Mouse (Mus musculus) ES-Bruce4 (cell line): Measurements from ENCODE around the gene 5330417H12Rik. TPM values are rescaled to one million over a fixed set of nuclear protein-coding genes. Genes with fewer than 3 reads are reported as not detected.

Experiments used
- H3K27ac ChIP-seq: 2 replicates; pipeline ENCODE4 v1.5.1; 2012; ENCODE audit warnings: low read length, inconsistent platforms; ENCODE audit not compliant: insufficient read depth
- H3K27me3 ChIP-seq: 2 replicates; pipeline ENCODE4 v1.6.1; 2012; ENCODE audit warnings: mild to moderate bottlenecking, low read length, inconsistent platforms; ENCODE audit not compliant: control insufficient read depth, poor library complexity, insufficient read depth, severe bottlenecking
- H3K36me3 ChIP-seq: 2 replicates; pipeline ENCODE4 v1.6.1; 2012; ENCODE audit warnings: inconsistent platforms, mild to moderate bottlenecking, low read length, moderate library complexity; ENCODE audit not compliant: control insufficient read depth, poor library complexity, insufficient read depth, severe bottlenecking
- H3K4me1 ChIP-seq: one replicate; pipeline ENCODE4 v1.8.1; 2011; ENCODE audit warnings: low read length; ENCODE audit not compliant: control insufficient read depth, insufficient read depth
- H3K4me3 ChIP-seq: 2 replicates; pipeline ENCODE4 v1.5.1; 2011; ENCODE audit warnings: low read depth, mild to moderate bottlenecking, low read length
- H3K9ac ChIP-seq: 2 replicates; pipeline ENCODE4 v1.6.1; 2012; ENCODE audit warnings: low read depth, mild to moderate bottlenecking, inconsistent platforms; ENCODE audit not compliant: poor library complexity, severe bottlenecking
- H3K9me3 ChIP-seq: replicated peaks from 2 replicates; pipeline ENCODE4 v1.6.1; 2012; ENCODE audit warnings: mild to moderate bottlenecking, low read length, inconsistent platforms; ENCODE audit not compliant: control insufficient read depth, poor library complexity, insufficient read depth, severe bottlenecking
- CTCF ChIP-seq: IDR thresholded peaks from one replicate; pipeline ENCODE4 v1.8.1; 2011; ENCODE audit warnings: low read depth, low read length
- EP300 ChIP-seq: IDR thresholded peaks from 2 replicates; pipeline ENCODE4 v1.6.1; 2011; ENCODE audit warnings: low read depth, low read length; ENCODE audit not compliant: insufficient read depth
- POLR2A ChIP-seq: IDR thresholded peaks from one replicate; pipeline ENCODE4 v1.8.1; 2011; ENCODE audit warnings: low read length; ENCODE audit not compliant: insufficient read depth
- polyA plus RNA-seq: library from polyadenylated mRNA; stranded (reverse); fragments of >200 nt; gene quantifications from 2 replicates; pipeline ENCODE4 v1.2.4, GENCODE M21; 2011; ENCODE audit warnings: low read depth; ENCODE audit not compliant: missing spikeins, insufficient read depth, insufficient read length

5330417H12Rik gene
- polyA plus RNA-seq, 1 experiment, result not detected

GRCm38 (mm10) chr7:107664063-107665056, 39.4 kb upstream of the 5330417H12Rik start:
- Histone ChIP-seq H3K9ac (no peak overlapping the region), H3K27ac (no peak overlapping the region), H3K27me3 (no peaks in the 10 kb centered on the region), H3K36me3 (no peaks in the 10 kb centered on the region), H3K9me3 (no peaks in the 10 kb centered on the region), H3K4me3 (no peak overlapping the region), H3K4me1 (peaks cover 15% of the 10 kb centered on the region)
- TF ChIP-seq POLR2A (no peak), CTCF (no peak), EP300 (no peak)

- H3K36me3 ChIP-seq, result no peaks in the 10 kb centered on the region
- no peak overlapping the region for H3K4me3 ChIP-seq
- H3K27me3 ChIP-seq, result no peaks in the 10 kb centered on the region
- TF ChIP-seq EP300, result no peak
- TF ChIP-seq POLR2A, result no peak
- TF ChIP-seq CTCF, result no peak
- no peak overlapping the region for H3K9ac ChIP-seq
- no peaks in the 10 kb centered on the region for H3K9me3 ChIP-seq
- peaks cover 17% of the 10 kb centered on the region for H3K4me1 ChIP-seq
- no peak overlapping the region for H3K27ac ChIP-seq
Observed at GRCm38 (mm10) chr7:107663621-107664020, 38.7 kb upstream of the 5330417H12Rik start.

GRCm38 (mm10) chr7:107661843-107662281, 36.9 kb upstream of the 5330417H12Rik start:
- Histone ChIP-seq H3K36me3 (no peaks in the 10 kb centered on the region), H3K27me3 (no peaks in the 10 kb centered on the region), H3K9ac (0 out of 2 replicates have a peak overlapping the region, but pooled peaks have one; percentile 24), H3K4me1 (peaks cover 17% of the 10 kb centered on the region), H3K27ac (peak overlapping the region; percentile 76), H3K9me3 (no peaks in the 10 kb centered on the region), H3K4me3 (no peak overlapping the region)
- no peak for TF ChIP-seq CTCF

- H3K36me3 ChIP-seq, result no peaks in the 10 kb centered on the region
- peaks cover 17% of the 10 kb centered on the region for H3K4me1 ChIP-seq
- no peak overlapping the region for H3K9ac ChIP-seq
- no peaks in the 10 kb centered on the region for H3K9me3 ChIP-seq
- no peaks in the 10 kb centered on the region for H3K27me3 ChIP-seq
- no peak overlapping the region for H3K4me3 ChIP-seq
- H3K27ac ChIP-seq, result peak overlapping the region; percentile 41; the same call in 1 of the 2 replicates
- no peak for TF ChIP-seq POLR2A
- peak; percentile 52 for TF ChIP-seq CTCF
- TF ChIP-seq EP300, result peak; percentile 92
Observed at GRCm38 (mm10) chr7:107661189-107661842, 36.4 kb upstream of the 5330417H12Rik start.

- Histone ChIP-seq H3K27me3 (no peaks in the 10 kb centered on the region), H3K27ac (no peak overlapping the region), H3K4me1 (peaks cover 11% of the 10 kb centered on the region), H3K4me3 (no peak overlapping the region), H3K36me3 (no peaks in the 10 kb centered on the region), H3K9me3 (no peaks in the 10 kb centered on the region), H3K9ac (no peak overlapping the region)
- TF ChIP-seq EP300, result peak; percentile 37; the same call in 1 of the 2 replicates
- TF ChIP-seq POLR2A, result no peak
- no peak for TF ChIP-seq CTCF
Observed at GRCm38 (mm10) chr7:107659186-107659918, 34.4 kb upstream of the 5330417H12Rik start.
